Mouse (Mus musculus) hindlimb bud, embryonic 11.5 days (tissue): Measurements from ENCODE around the gene Xpo5.
A peak's percentile ranks its signal among the peaks of the same experiment; 100 is the strongest.

Experiments
- DNase-seq: peaks from one replicate; pipeline ENCODE4 v3.0.0-alpha.2; 2012; ENCODE audit warnings: low read depth, low spot score; ENCODE audit errors: extremely low spot score

Xpo5 gene

DNA sequence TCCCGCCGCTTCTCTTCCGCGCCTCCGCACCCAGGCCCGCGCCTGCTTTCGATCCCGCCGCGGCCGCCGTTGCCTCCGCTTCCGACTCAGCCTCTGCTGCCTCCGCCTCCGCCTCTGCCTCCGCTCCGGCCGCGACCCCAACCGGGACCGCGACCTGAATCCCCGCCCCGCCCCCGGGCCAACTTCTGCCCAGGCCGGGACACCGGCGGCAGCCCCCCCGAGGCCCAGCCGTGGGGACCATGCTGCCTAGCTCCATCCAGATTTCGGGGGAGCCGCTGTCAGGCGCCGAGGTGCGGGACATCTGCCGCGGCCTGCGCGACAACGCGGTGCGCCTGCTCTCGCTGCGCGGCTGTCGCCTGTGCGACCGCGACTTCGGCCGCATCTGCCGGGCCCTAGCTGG lies 51.5 kb downstream of the Xpo5 start:
- no peak for DNase-seq

GRCm38 (mm10) chr17:46255147-46255546 lies 52.6 kb downstream of the Xpo5 start:
- no peak for DNase-seq

GRCm38 (mm10) chr17:46258279-46259053 lies 55.9 kb downstream of the Xpo5 start:
- DNase-seq = no peak

DNA sequence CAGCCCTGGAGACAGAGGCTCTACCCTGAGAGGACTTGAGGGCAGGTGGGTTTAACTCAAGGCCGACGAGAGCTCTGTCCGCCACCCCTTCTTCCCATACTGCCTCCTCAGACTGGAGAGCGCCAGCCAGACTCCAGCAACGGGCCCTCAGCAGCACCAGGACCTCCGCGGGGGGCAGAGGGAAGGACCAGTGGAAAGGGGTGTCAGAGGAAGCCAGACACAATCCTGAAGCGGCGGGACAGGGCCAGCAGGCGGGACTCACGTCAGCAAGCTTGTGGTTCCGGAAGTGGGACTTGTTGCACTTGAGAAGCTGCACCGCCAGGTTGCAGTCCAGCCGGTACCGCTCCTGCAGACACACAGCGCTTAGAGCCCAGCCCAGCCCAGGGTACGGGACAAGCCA lies 57.1 kb downstream of the Xpo5 start:
- DNase-seq = no peak

DNA sequence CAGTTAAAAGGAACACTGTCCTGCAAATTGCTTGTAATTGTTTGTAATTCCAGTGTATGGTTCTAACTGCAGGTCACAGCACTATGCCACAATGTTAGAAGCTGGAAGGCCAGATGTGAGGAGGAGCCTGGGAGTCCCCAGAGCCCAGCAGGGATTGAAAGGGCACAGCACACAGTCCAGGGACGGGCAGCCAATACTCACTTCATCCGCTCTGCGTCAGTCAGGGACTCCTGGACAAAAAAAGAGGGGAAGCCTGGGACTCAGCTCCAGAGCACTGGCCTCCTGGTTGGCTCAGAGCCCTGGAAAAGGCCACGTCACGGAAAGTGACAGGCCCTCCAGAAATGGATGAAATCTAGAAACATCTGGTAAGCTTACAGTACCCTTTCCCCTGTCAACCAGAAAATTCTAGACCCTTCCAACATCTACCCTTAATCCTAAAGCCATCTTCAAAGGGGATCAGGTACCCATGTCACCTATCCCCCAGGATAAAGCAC lies 59.7 kb downstream of the Xpo5 start:
- DNase-seq = no peak

DNA sequence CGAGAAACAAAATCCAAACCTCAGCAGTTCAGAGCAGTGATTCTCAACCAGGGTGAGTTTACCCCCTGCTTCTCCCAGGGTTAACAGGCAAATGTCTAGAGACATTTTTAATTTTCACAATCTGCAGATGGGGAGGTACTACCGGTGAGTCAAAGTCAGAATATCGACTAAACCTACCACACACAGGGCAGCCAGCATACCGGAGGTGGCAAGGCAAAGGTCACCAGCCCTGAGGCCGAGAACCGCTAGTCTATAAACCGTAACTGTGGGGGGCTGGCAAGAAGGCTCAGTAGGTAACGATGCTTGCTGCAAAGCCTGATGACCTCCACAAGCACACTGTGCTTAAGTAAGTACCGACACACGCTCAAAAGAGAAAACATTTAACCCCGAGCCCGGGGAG lies 62.9 kb downstream of the Xpo5 start:
- no peak for DNase-seq

GRCm38 (mm10) chr17:46265918-46266618 lies 63.5 kb downstream of the Xpo5 start:
- no peak for DNase-seq

DNA sequence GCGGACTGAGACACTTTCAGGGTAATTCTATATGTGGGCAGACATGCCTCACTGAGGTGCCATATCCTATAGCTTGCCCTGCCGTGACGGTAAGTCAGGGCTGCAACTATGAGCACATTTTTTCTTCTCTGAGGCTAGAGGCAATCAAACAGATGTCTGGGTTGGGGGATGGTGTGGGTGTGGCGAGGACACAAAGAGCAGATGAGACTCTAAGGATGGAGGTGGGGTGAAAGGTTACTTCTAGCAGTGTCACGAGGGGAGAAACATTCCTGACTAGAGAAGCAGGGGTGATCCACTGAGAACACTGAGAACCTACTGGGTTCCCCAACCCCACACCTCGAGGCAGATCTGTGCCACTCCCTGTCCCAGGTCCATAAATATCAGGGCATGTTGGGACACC lies 64.4 kb downstream of the Xpo5 start:
- DNase-seq = no peak

DNA sequence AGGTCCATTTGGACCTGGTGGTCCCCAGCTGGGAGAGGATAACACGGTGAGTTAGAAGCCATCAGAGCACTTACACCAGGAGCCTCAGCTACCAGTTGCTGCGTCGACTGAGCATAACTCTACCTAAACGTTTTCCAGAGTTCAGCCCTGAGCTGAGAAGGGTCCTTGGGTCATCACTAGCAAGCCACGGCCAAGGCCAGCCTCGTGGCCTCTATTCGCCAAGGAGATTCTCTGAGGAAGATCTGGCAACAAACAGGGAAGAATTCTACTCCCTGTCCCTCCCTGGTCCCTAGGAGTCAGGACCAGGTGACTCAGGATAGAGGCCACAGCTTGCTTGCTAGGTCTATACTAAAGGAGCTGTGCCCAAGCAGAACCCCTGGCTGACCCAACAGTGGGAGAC lies 64.9 kb downstream of the Xpo5 start:
- DNase-seq = no peak

GRCm38 (mm10) chr17:46268026-46268720 lies 65.6 kb downstream of the Xpo5 start:
- DNase-seq = no peak

- no peak for DNase-seq
Measured at GRCm38 (mm10) chr17:46269771-46270534, 67.4 kb downstream of the Xpo5 start.

DNA sequence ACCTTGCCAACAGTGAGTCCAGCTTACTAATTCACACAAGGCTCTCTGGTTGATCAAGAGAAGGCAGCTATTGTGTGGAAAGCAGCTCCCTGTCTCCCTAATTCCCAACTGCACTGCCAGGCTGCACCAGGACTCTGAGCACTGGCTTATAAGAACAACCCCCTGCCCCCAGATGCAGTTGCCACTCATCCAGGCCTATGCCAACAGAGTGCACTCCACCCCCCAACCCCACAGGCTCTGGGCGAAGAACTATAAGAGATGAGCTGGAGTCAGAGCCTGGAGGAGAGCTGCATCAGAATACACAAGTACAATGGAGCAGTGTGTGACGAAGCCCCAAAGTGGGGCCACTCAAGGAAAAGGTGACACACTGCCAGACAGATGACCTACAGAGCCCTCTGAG lies 69.5 kb downstream of the Xpo5 start:
- no peak for DNase-seq

- DNase-seq = no peak
Measured at GRCm38 (mm10) chr17:46272675-46273074, 70.1 kb downstream of the Xpo5 start.

GRCm38 (mm10) chr17:46273803-46274236 lies 71.2 kb downstream of the Xpo5 start:
- DNase-seq = no peak

- no peak for DNase-seq
Measured at GRCm38 (mm10) chr17:46274465-46274864, 71.9 kb downstream of the Xpo5 start.

DNA sequence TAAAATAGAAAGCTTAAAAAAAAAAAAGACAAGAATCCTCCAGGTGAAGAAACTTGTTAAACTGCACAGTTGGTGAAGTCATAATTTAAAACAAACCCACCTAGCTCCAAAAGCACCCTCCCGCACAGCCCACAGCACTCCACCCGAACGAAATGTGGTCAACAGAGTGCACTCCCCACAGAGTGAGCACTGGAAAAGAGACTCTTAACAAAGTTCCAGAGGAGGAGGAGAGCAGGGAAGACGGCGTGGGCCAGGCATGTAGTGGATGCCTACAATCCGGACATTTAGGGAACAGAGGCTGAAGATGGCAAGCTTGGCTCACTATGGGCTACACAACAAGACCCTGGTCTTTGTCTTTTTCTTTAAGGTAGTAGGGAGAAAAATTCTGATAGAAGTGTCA lies 72.5 kb downstream of the Xpo5 start:
- no peak for DNase-seq

- DNase-seq = no peak
Measured at GRCm38 (mm10) chr17:46275506-46275905, 72.9 kb downstream of the Xpo5 start.

GRCm38 (mm10) chr17:46277586-46277985 lies 75.0 kb downstream of the Xpo5 start:
- DNase-seq = no peak

GRCm38 (mm10) chr17:46278011-46278765 lies 75.6 kb downstream of the Xpo5 start:
- DNase-seq = no peak

GRCm38 (mm10) chr17:46282483-46283123 lies 80.0 kb downstream of the Xpo5 start, which contains the start of gene Tjap1:
Tjap1 (minus strand) TSS chr17:46283026.
- DNase-seq = peak; percentile 46
